Mouse (Mus musculus) intestine, embryonic 14.5 days (tissue): ENCODE data around the gene Dync1li2. TPM values are rescaled to one million over a fixed set of nuclear protein-coding genes. Genes with fewer than 3 reads are reported as not detected.
A peak's percentile ranks its signal among the peaks of the same experiment; 100 is the strongest.

Experiments used
- ATAC-seq: fragments of 200-750 bp; cut with Nextera tagmentation; replicated peaks from 2 replicates; pipeline ENCODE4 v1.8.0; 2017; ENCODE audit warnings: low read depth, moderate number of reproducible peaks, moderate TSS enrichment, moderate library complexity; ENCODE audit not compliant: low FRiP score, low TSS enrichment
- DNase-seq: peaks from one replicate; pipeline ENCODE4 v3.0.0-alpha.2; 2018; ENCODE audit warnings: low spot score
- H3K27ac ChIP-seq: fragments of 300-500 bp; sonication (generic); 2 replicates; pipeline ENCODE4 v1.5.1; 2014; ENCODE audit warnings: low read depth, mild to moderate bottlenecking, control low read depth
- H3K27me3 ChIP-seq: fragments of 300-500 bp; sonication (generic); replicated peaks from 2 replicates; pipeline ENCODE4 v1.6.1; 2014; ENCODE audit warnings: low read length, control low read depth; ENCODE audit not compliant: control insufficient read depth, insufficient read depth
- H3K36me3 ChIP-seq: fragments of 300-500 bp; sonication (generic); 2 replicates; pipeline ENCODE4 v1.6.1; 2014; ENCODE audit warnings: low read length, control low read depth; ENCODE audit not compliant: control insufficient read depth, insufficient read depth
- H3K4me1 ChIP-seq: fragments of 300-500 bp; sonication (generic); replicated peaks from 2 replicates; pipeline ENCODE4 v1.6.1; 2014; ENCODE audit warnings: low read length, control low read depth, mixed read lengths; ENCODE audit not compliant: control insufficient read depth, insufficient read depth
- H3K4me2 ChIP-seq: fragments of 300-500 bp; sonication (generic); 2 replicates; pipeline ENCODE4 v1.6.1; 2014; ENCODE audit warnings: low read length
- H3K4me3 ChIP-seq: fragments of 300-500 bp; sonication (generic); 2 replicates; pipeline ENCODE4 v1.5.1; 2014; ENCODE audit warnings: low read depth, low read length, control low read depth, mixed read lengths
- H3K9ac ChIP-seq: fragments of 300-500 bp; sonication (generic); 2 replicates; pipeline ENCODE4 v1.6.1; 2014; ENCODE audit warnings: mild to moderate bottlenecking, low read length
- H3K9me3 ChIP-seq: fragments of 300-500 bp; sonication (generic); 2 replicates; pipeline ENCODE4 v1.6.1; 2016; ENCODE audit warnings: low read length, control low read depth; ENCODE audit not compliant: control insufficient read depth
- WGBS: fragments of 180-500 bp; shearing (Covaris S2); extraction: QIAGEN DNeasy Blood & Tissue Kit; methylation state at CpG from one replicate; pipeline ENCODE4 v1.1.7; 2014; 5-methylcytosine and 5-hydroxymethylcytosine counted together
- polyA plus RNA-seq: library from polyadenylated mRNA; unstranded; fragments of >200 nt; fragmentation: Nextera tagmentation; extraction: Ambion mirVana; gene quantifications from 2 replicates; pipeline ENCODE4 v1.2.1, GENCODE M21; 2014

The Dync1li2 gene
- 46.1 and 55.3 TPM in 2 replicates for polyA plus RNA-seq

- peak within 1 kb of the TSS; percentile 90 for H3K27ac ChIP-seq
- peaks cover 13% of the 10 kb centered on the region; the same call in 1 of the 2 replicates for H3K4me1 ChIP-seq
- no peaks in the 10 kb centered on the region for H3K9me3 ChIP-seq
- H3K9ac ChIP-seq: peak within 1 kb of the TSS; percentile 95
- no peaks in the 10 kb centered on the region for H3K27me3 ChIP-seq
- WGBS: under 1% methylated on average over 75 of the region's 75 CpGs
- peak within 1 kb of the TSS; percentile 95 for H3K4me3 ChIP-seq
- peaks cover 30% of the 10 kb centered on the region for H3K36me3 ChIP-seq
- peak; percentile 98 for DNase-seq
- ATAC-seq: peak; percentile 88
- H3K4me2 ChIP-seq: peak within 1 kb of the TSS; percentile 78
Measured at GRCm38 (mm10) chr8:104442299-104443124, at the start of gene Dync1li2. Gene Dync1li2, minus strand, starts transcription at chr8:104443047.

- H3K27me3 ChIP-seq: no peaks in the 10 kb centered on the region
- ATAC-seq (no peak), DNase-seq (no peak)
- no peak overlapping the region for H3K4me3 ChIP-seq
- no peak overlapping the region for H3K4me2 ChIP-seq
- 65% methylated on average over 1 of the region's 1 CpGs for WGBS
- H3K36me3 ChIP-seq: no peaks in the 10 kb centered on the region
- no peak overlapping the region for H3K9ac ChIP-seq
- no peaks in the 10 kb centered on the region for H3K9me3 ChIP-seq
- H3K4me1 ChIP-seq: no peaks in the 10 kb centered on the region
- no peak overlapping the region for H3K27ac ChIP-seq
Measured at GRCm38 (mm10) chr8:104479091-104479490, 36.2 kb upstream of the Dync1li2 start.

- H3K4me3 ChIP-seq: no peak overlapping the region
- no peak overlapping the region for H3K4me2 ChIP-seq
- no peak overlapping the region for H3K27ac ChIP-seq
- no peaks in the 10 kb centered on the region for H3K4me1 ChIP-seq
- ATAC-seq: no peak
- no peak overlapping the region for H3K9ac ChIP-seq
- no peaks in the 10 kb centered on the region for H3K9me3 ChIP-seq
- no peak for DNase-seq
- WGBS: 70% methylated on average over 3 of the region's 3 CpGs
- H3K36me3 ChIP-seq: no peaks in the 10 kb centered on the region
- no peaks in the 10 kb centered on the region for H3K27me3 ChIP-seq
Measured at GRCm38 (mm10) chr8:104472465-104472864, 29.6 kb upstream of the Dync1li2 start.

DNA sequence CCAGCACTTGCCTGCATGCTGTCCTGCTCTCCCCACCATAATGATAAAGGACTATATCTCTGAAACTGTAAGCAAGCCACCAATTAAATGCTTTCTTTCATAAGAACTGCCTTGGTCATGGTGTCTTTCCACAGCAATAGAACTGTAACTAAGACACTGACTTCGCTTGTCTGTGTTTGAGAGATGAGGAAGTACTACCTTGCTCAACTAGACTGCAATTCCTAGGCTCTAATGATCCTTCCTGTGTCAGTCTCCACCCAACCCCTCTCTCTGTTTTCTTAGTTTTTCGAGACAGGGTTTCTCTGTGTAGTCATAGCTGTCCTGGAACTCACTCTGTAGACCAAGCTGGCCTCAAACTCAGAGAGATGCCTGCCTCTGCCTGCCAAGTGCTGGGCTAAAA, 24.6 kb upstream of the Dync1li2 start:
- no peaks in the 10 kb centered on the region for H3K36me3 ChIP-seq
- DNase-seq (no peak), ATAC-seq (no peak)
- no peaks in the 10 kb centered on the region for H3K27me3 ChIP-seq
- H3K4me1 ChIP-seq: no peaks in the 10 kb centered on the region
- H3K9ac ChIP-seq: no peak overlapping the region
- H3K9me3 ChIP-seq: no peaks in the 10 kb centered on the region
- WGBS: 71% methylated on average over 2 of the region's 2 CpGs
- H3K4me2 ChIP-seq: no peak overlapping the region
- H3K4me3 ChIP-seq: no peak overlapping the region
- no peak overlapping the region for H3K27ac ChIP-seq

DNA sequence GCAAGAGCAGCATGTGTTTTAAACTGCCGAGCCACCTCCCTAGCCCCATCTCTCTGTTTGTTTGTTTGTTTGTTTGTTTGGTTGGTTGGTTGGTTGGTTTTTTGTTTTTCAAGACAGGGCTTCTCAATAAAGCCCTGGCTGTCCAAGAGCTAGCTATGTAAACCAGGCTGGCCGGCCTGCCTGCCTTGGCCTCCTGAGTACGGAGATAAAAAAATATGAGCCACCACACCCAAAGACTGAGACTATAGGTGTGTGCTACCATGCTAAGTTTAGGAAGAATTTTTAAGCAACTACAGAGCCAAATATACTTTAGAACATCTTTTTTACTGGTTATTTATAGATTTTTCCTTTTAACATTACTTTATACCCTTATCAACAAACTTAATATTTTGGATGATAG, 9.3 kb upstream of the Dync1li2 start:
- WGBS: 80% methylated on average over 3 of the region's 3 CpGs
- DNase-seq: no peak
- no peaks in the 10 kb centered on the region for H3K4me1 ChIP-seq
- no peaks in the 10 kb centered on the region for H3K9me3 ChIP-seq
- no peak overlapping the region for H3K4me2 ChIP-seq
- no peak for ATAC-seq
- H3K4me3 ChIP-seq: no peak overlapping the region
- no peak overlapping the region for H3K9ac ChIP-seq
- H3K27me3 ChIP-seq: no peaks in the 10 kb centered on the region
- no peak overlapping the region for H3K27ac ChIP-seq
- H3K36me3 ChIP-seq: no peaks in the 10 kb centered on the region

- no peak for ATAC-seq
- no peaks in the 10 kb centered on the region for H3K36me3 ChIP-seq
- H3K4me1 ChIP-seq: no peaks in the 10 kb centered on the region
- no peak for DNase-seq
- H3K27me3 ChIP-seq: no peaks in the 10 kb centered on the region
- H3K27ac ChIP-seq: no peak overlapping the region
- no peak overlapping the region for H3K9ac ChIP-seq
- H3K9me3 ChIP-seq: no peaks in the 10 kb centered on the region
- 85% methylated on average over 3 of the region's 3 CpGs for WGBS
- no peak overlapping the region for H3K4me3 ChIP-seq
- H3K4me2 ChIP-seq: no peak overlapping the region
Measured at GRCm38 (mm10) chr8:104448796-104449195, 5.9 kb upstream of the Dync1li2 start.

DNA sequence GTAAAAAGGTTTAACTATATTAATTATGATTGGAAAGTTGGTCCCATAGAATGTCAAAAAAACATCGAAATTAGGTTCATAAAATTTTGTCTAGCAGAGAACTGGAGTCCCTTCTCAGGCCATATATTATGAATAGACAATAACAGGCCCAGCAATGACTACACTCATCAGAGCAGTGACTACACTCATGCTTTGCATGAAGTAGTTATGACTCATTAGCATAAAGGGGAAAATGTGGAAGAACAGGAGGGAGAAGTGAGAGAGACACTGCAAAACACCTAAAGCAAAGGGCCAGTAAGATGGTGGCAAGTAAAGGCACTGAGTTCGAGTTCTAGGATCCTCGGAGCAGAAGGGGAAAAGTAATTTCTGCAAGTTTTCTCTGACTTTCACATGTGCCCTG, 3.2 kb upstream of the Dync1li2 start:
- Histone ChIP-seq H3K36me3 (no peaks in the 10 kb centered on the region), H3K4me3 (no peak overlapping the region), H3K27ac (no peak overlapping the region), H3K27me3 (no peaks in the 10 kb centered on the region), H3K4me2 (no peak overlapping the region), H3K9me3 (no peaks in the 10 kb centered on the region), H3K4me1 (peaks cover 9% of the 10 kb centered on the region; the same call in 1 of the 2 replicates), H3K9ac (no peak overlapping the region)
- no peak for DNase-seq
- no peak for ATAC-seq
- WGBS: 85% methylated on average over 3 of the region's 3 CpGs

DNA sequence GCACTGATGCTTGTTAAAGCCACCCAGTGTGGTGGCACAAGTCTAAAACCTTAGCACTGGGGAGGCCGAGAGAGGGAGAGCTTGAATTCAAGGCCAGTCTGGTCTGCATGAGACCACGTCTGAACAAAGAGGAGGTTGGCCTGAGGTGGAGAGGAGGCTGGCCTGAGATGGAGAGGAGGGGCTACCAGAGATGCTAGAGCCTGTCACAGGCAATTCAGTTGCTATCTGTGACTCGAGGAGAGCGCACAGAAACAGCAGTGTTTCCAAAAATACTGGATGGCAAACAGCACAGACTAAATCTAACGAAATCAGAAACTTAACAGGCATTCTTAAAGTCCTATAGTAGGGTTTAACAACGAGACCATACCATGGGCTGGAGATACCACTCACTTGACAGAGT, 2.4 kb upstream of the Dync1li2 start:
- WGBS: 61% methylated on average over 6 of the region's 6 CpGs
- Histone ChIP-seq H3K4me3 (no peak overlapping the region), H3K27me3 (no peaks in the 10 kb centered on the region), H3K9me3 (no peaks in the 10 kb centered on the region), H3K4me1 (peaks cover 13% of the 10 kb centered on the region; the same call in 1 of the 2 replicates), H3K36me3 (peaks cover 5% of the 10 kb centered on the region), H3K9ac (no peak overlapping the region), H3K4me2 (no peak overlapping the region), H3K27ac (no peak overlapping the region)
- DNase-seq (no peak), ATAC-seq (no peak)
